Mouse (Mus musculus): ENCODE measurements around the gene Cdc37. TPM values are rescaled to one million over a fixed set of nuclear protein-coding genes. Genes with fewer than 3 reads are reported as not detected.
"Not testable (repeated sequence)": the region's sequence is repeated elsewhere in the genome, so short reads cannot be mapped to it uniquely, and the experiment has no call there.

Cdc37 gene
- polyA plus RNA-seq (2015; fragmentation: Nextera tagmentation; extraction: Ambion mirVana) = 165 and 171 TPM in 2 replicates

DNA sequence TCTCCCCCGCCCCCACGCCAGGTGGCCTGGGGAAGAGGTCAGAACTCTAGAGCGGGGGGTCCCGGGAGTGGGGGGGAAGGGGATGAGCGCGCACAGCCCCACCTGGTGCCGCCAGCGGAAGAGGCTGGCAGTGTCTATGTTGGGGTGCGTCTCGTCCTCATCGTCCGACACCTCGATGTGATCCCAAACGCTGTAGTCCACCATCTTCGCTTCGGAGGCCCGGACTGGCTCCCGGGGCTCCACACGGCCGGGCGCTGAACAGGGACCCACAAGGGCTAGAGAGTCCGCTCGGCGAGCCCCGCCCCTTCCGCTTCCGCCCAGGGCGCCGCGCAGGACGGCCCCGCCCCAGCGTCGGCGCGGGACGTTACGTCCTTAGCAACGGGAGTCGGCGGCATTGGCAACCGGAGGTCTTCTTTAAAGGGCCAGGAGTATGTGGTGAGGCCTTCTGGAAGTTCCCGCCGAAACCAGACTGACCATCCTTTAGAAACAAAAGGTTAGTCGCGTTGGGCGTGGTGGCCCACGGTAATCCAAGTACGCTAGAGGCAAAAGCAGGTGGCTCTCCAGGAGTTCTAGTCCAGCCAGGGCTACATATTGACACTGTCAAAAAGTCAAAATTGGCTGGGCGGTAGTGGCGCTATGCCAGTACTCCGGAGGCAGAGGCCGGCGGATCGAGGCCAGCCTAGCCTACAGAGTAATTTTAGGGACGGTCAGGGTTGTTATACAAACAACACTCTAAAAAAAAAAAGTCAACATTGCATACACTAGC is at the start of gene Cdc37:
Cdc37 (minus strand) TSS at position 329 of the 766 bp plus-strand sequence.
- DNase-seq (ENCODE audit: low spot score) (peak; percentile 97), ATAC-seq (peak; percentile 97)
- H3K4me3 ChIP-seq (ENCODE audit: low read depth, low read length) = peak within 1 kb of the TSS; percentile 75
- no peaks in the 10 kb centered on the region for H3K27me3 ChIP-seq (replicated peaks; ENCODE audit: insufficient read depth, low read length)
- peak within 1 kb of the TSS; percentile 76 for H3K27ac ChIP-seq (ENCODE audit: low read length)
- peak within 1 kb of the TSS; percentile 76 for H3K4me2 ChIP-seq (replicated peaks; ENCODE audit: low read depth, low read length)
- H3K9me3 ChIP-seq (ENCODE audit: low read length) = no peaks in the 10 kb centered on the region
- H3K4me1 ChIP-seq (ENCODE audit: insufficient read depth, low read depth, low read length) = peaks cover 26% of the 10 kb centered on the region
- TF ChIP-seq CTCF (IDR thresholded peaks at IDR 0.05) (peak; percentile 19; the same call in 1 of the 2 replicates), EP300 (IDR thresholded peaks at IDR 0.05) (no peak)
- peak within 1 kb of the TSS; percentile 63 for H3K9ac ChIP-seq (replicated peaks; ENCODE audit: low read depth)
- H3K36me3 ChIP-seq (ENCODE audit: insufficient read depth, low read length) = no peaks in the 10 kb centered on the region
- WGBS = 2% methylated on average over 55 of the region's 56 CpGs

- TF ChIP-seq EP300 (IDR thresholded peaks at IDR 0.05) (no peak), CTCF (IDR thresholded peaks at IDR 0.05) (no peak)
These were observed 49.2 kb upstream of the Cdc37 start for GRCm38 (mm10) chr9:21198960-21199359.

GRCm38 (mm10) chr9:21197981-21198380 is 48.2 kb upstream of the Cdc37 start:
- Histone ChIP-seq H3K36me3 (ENCODE audit: insufficient read depth, low read length) (peaks cover 2% of the 10 kb centered on the region; the same call in 1 of the 2 replicates), H3K27me3 (replicated peaks; ENCODE audit: insufficient read depth, low read length) (no peaks in the 10 kb centered on the region), H3K4me2 (replicated peaks; ENCODE audit: low read depth, low read length) (no peak overlapping the region), H3K27ac (ENCODE audit: low read length) (no peak overlapping the region), H3K9ac (replicated peaks; ENCODE audit: low read depth) (no peak overlapping the region), H3K9me3 (ENCODE audit: low read length) (no peaks in the 10 kb centered on the region), H3K4me3 (ENCODE audit: low read depth, low read length) (no peak overlapping the region), H3K4me1 (ENCODE audit: insufficient read depth, low read depth, low read length) (no peaks in the 10 kb centered on the region)
- TF ChIP-seq EP300 (IDR thresholded peaks at IDR 0.05) (no peak), CTCF (IDR thresholded peaks at IDR 0.05) (no peak)
- DNase-seq (ENCODE audit: low spot score) = no peak
- WGBS = 18% methylated on average over 4 of the region's 4 CpGs
- no peak for ATAC-seq

More at GRCm38 (mm10) chr9:21198960-21199359, 49.2 kb upstream of the Cdc37 start:
- Histone ChIP-seq H3K27me3 (replicated peaks; ENCODE audit: insufficient read depth, low read length) (no peaks in the 10 kb centered on the region), H3K36me3 (ENCODE audit: insufficient read depth, low read length) (no peaks in the 10 kb centered on the region), H3K4me2 (replicated peaks; ENCODE audit: low read depth, low read length) (no peak overlapping the region), H3K27ac (ENCODE audit: low read length) (no peak overlapping the region), H3K9me3 (ENCODE audit: low read length) (no peaks in the 10 kb centered on the region), H3K4me1 (ENCODE audit: insufficient read depth, low read depth, low read length) (no peaks in the 10 kb centered on the region), H3K9ac (replicated peaks; ENCODE audit: low read depth) (no peak overlapping the region), H3K4me3 (ENCODE audit: low read depth, low read length) (no peak overlapping the region)
- ATAC-seq = no peak
- 89% methylated on average over 3 of the region's 3 CpGs for WGBS
- no peak for DNase-seq (ENCODE audit: low spot score)

GRCm38 (mm10) chr9:21196521-21197433 is 47.0 kb upstream of the Cdc37 start:
- no peaks in the 10 kb centered on the region for H3K4me1 ChIP-seq (ENCODE audit: insufficient read depth, low read depth, low read length)
- TF ChIP-seq EP300 (IDR thresholded peaks at IDR 0.05) (no peak), CTCF (IDR thresholded peaks at IDR 0.05) (no peak)
- DNase-seq (ENCODE audit: low spot score) (no peak), ATAC-seq (peak; percentile 74)
- H3K4me3 ChIP-seq (ENCODE audit: low read depth, low read length) = no peak overlapping the region
- peak overlapping the region; percentile 37 for H3K4me2 ChIP-seq (replicated peaks; ENCODE audit: low read depth, low read length)
- no peaks in the 10 kb centered on the region for H3K9me3 ChIP-seq (ENCODE audit: low read length)
- WGBS = 46% methylated on average over 18 of the region's 19 CpGs
- no peak overlapping the region for H3K27ac ChIP-seq (ENCODE audit: low read length)
- peaks cover 6% of the 10 kb centered on the region; the same call in 1 of the 2 replicates for H3K36me3 ChIP-seq (ENCODE audit: insufficient read depth, low read length)
- H3K27me3 ChIP-seq (replicated peaks; ENCODE audit: insufficient read depth, low read length) = no peaks in the 10 kb centered on the region
- no peak overlapping the region; the same call in 1 of the 2 replicates for H3K9ac ChIP-seq (replicated peaks; ENCODE audit: low read depth)

GRCm38 (mm10) chr9:21195736-21196505 is 46.1 kb upstream of the Cdc37 start:
- H3K4me2 ChIP-seq (replicated peaks; ENCODE audit: low read depth, low read length); H3K36me3 ChIP-seq (ENCODE audit: insufficient read depth, low read length); H3K9me3 ChIP-seq (ENCODE audit: low read length); H3K4me3 ChIP-seq (ENCODE audit: low read depth, low read length); H3K4me1 ChIP-seq (ENCODE audit: insufficient read depth, low read depth, low read length); H3K27ac ChIP-seq (ENCODE audit: low read length); H3K27me3 ChIP-seq (replicated peaks; ENCODE audit: insufficient read depth, low read length); DNase-seq (ENCODE audit: low spot score); H3K9ac ChIP-seq (replicated peaks; ENCODE audit: low read depth): not testable (repeated sequence)
- peak; percentile 55 for ATAC-seq
- WGBS = 35% methylated on average over 7 of the region's 7 CpGs
